Mouse (Mus musculus) spleen, adult 2 months (tissue): ENCODE results near the gene Epop.

ENCODE experiments used
- CTCF ChIP-seq: fragments of 200-500 bp; IDR thresholded peaks from 2 replicates; pipeline ENCODE4 v1.5.1; 2011; ENCODE audit warnings: mild to moderate bottlenecking, inconsistent platforms; ENCODE audit not compliant: insufficient read depth, insufficient read length, insufficient replicate concordance; ENCODE audit errors: extremely low read depth
- POLR2A ChIP-seq: fragments of 200-500 bp; IDR thresholded peaks from 2 replicates; pipeline ENCODE4 v1.6.1; 2011; ENCODE audit warnings: low read depth, low read length, inconsistent platforms

DNA sequence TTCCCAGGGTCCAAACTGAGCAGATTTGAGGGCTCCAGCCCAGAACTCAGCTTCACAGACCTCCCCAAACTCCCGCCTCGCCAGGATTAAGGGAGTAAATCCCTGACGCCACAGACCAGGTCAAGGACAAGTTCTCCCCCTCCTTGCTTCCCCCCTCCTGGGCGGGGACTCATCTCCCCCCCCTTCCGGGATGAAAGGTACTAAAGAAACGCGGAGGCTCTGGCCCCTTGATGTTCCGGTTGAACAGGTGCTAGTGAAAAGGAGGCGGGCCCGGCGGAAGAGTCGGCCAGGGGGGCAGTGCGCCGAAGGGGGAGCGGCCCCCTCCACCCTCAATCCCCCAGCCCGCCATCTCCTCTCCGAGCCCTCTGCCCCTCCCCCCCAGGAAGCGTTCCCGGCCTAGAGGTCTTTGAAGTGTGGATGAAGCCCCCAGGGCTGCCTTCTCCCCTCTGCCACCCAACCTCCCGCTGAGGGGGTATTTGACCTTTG is 32.2 kb upstream of the Epop start:
- TF ChIP-seq POLR2A = no peak; the same call in 1 of the 2 replicates
- no peak for TF ChIP-seq CTCF
